Mouse (Mus musculus) MEL (cell line): ENCODE measurements around the gene Mpp2. TPM values are rescaled to one million over a fixed set of nuclear protein-coding genes. Genes with fewer than 3 reads are reported as not detected.

ENCODE experiments used
- DNase-seq: peaks from one replicate; pipeline ENCODE4 v3.0.0; 2011; ENCODE audit warnings: low read depth, low spot score
- H3K27ac ChIP-seq: 2 replicates; pipeline ENCODE4 v1.5.1; 2012; ENCODE audit warnings: low read depth, mild to moderate bottlenecking, control low read depth, low read length, moderate library complexity; ENCODE audit not compliant: control insufficient read depth
- H3K27me3 ChIP-seq, 2 experiments: fragments of 150-350 bp in 1 of 2; sonication (generic) in 1 of 2; 2 replicates each; pipeline ENCODE4 v1.6.1; 2012; ENCODE audit warnings: low read length in 2 of 2, mild to moderate bottlenecking in 2 of 2, improper control_type of control experiment in 1 of 2, moderate library complexity in 1 of 2; ENCODE audit not compliant: insufficient read depth in 2 of 2, control insufficient read depth in 1 of 2
- H3K36me3 ChIP-seq, 2 experiments: 2 replicates each; pipeline ENCODE4 v1.6.1; 2012 to 2014; ENCODE audit warnings: low read length in 2 of 2, improper control_type of control experiment in 1 of 2, inconsistent platforms in 1 of 2, mild to moderate bottlenecking in 1 of 2; ENCODE audit not compliant: insufficient read depth in 2 of 2, control insufficient read depth in 1 of 2
- H3K4me1 ChIP-seq, 2 experiments: fragments of 150-350 bp in 1 of 2; sonication (generic) in 1 of 2; 2 replicates each; pipeline ENCODE4 v1.6.1; 2012; ENCODE audit warnings: low read length in 2 of 2, improper control_type of control experiment in 1 of 2, mild to moderate bottlenecking in 1 of 2; ENCODE audit not compliant: insufficient read depth in 2 of 2, control insufficient read depth in 1 of 2
- H3K4me3 ChIP-seq, 2 experiments: fragments of 150-350 bp in 1 of 2; sonication (generic) in 1 of 2; 2 replicates each; pipeline ENCODE4 v1.5.1; 2012; ENCODE audit warnings: low read depth in 2 of 2, low read length in 2 of 2, mild to moderate bottlenecking in 2 of 2, moderate library complexity in 2 of 2, control low read depth in 1 of 2, improper control_type of control experiment in 1 of 2; ENCODE audit not compliant: control insufficient read depth in 1 of 2, insufficient read depth in 1 of 2
- H3K79me2 ChIP-seq: 2 replicates; pipeline ENCODE4 v1.6.1; 2012; ENCODE audit warnings: mild to moderate bottlenecking, low read length, moderate library complexity; ENCODE audit not compliant: control insufficient read depth, poor library complexity, insufficient read depth
- H3K9ac ChIP-seq: 2 replicates; pipeline ENCODE4 v1.6.1; 2012; ENCODE audit warnings: low read depth, mild to moderate bottlenecking, control low read depth, low read length, moderate library complexity; ENCODE audit not compliant: control insufficient read depth, poor library complexity, severe bottlenecking
- H3K9me3 ChIP-seq: fragments of 150-350 bp; sonication (generic); replicated peaks from 2 replicates; pipeline ENCODE4 v1.6.1; 2012; ENCODE audit warnings: mild to moderate bottlenecking, low read length, improper control_type of control experiment, moderate library complexity; ENCODE audit not compliant: insufficient read depth
- BHLHE40 ChIP-seq: IDR thresholded peaks from 2 replicates; pipeline ENCODE4 v1.6.1; 2012; ENCODE audit warnings: low read depth, mild to moderate bottlenecking, inconsistent platforms, low read length, improper control_type of control experiment, borderline replicate concordance
- CHD2 ChIP-seq: IDR thresholded peaks from 2 replicates; pipeline ENCODE4 v1.6.1; 2011; ENCODE audit warnings: low read length, improper control_type of control experiment
- CTCF ChIP-seq, 3 experiments: IDR thresholded peaks in 2 of 3; conservative IDR thresholded peaks in 1 of 3; 2 replicates each; pipeline ENCODE4 v1.5.1; 2011 to 2012; ENCODE audit warnings: low read length in 3 of 3, low read depth in 2 of 3, mild to moderate bottlenecking in 2 of 3, improper control_type of control experiment in 1 of 3, inconsistent platforms in 1 of 3, mixed read lengths in 1 of 3, moderate library complexity in 1 of 3; ENCODE audit not compliant: control insufficient read depth in 1 of 3, insufficient read depth in 1 of 3, poor library complexity in 1 of 3, severe bottlenecking in 1 of 3
- E2F4 ChIP-seq: IDR thresholded peaks from 2 replicates; pipeline ENCODE4 v1.6.1; 2011; ENCODE audit warnings: low read depth, low read length, improper control_type of control experiment, borderline replicate concordance
- ELF1 ChIP-seq: IDR thresholded peaks from 2 replicates; pipeline ENCODE4 v1.6.1; 2014; ENCODE audit warnings: low read depth, mild to moderate bottlenecking, inconsistent platforms, low read length, improper control_type of control experiment, moderate library complexity
- EP300 ChIP-seq, 2 experiments: IDR thresholded peaks; 2 replicates each; pipeline ENCODE4 v1.6.1; 2011; ENCODE audit warnings: improper control_type of control experiment in 2 of 2, low read length in 2 of 2, low read depth in 1 of 2, mild to moderate bottlenecking in 1 of 2
- ETS1 ChIP-seq: IDR thresholded peaks from 2 replicates; pipeline ENCODE4 v1.6.1; 2012; ENCODE audit warnings: low read depth, mild to moderate bottlenecking, inconsistent platforms, low read length, improper control_type of control experiment, moderate library complexity
- GABPA ChIP-seq: IDR thresholded peaks from 2 replicates; pipeline ENCODE4 v1.6.1; 2012; ENCODE audit warnings: low read depth, mild to moderate bottlenecking, inconsistent platforms, low read length, improper control_type of control experiment, moderate library complexity
- GATA1 ChIP-seq: IDR thresholded peaks from 2 replicates; pipeline ENCODE4 v1.6.1; 2011; ENCODE audit warnings: low read depth, low read length, improper control_type of control experiment
- JUND ChIP-seq: IDR thresholded peaks from 2 replicates; pipeline ENCODE4 v1.6.1; 2011; ENCODE audit warnings: low read depth, mild to moderate bottlenecking, improper control_type of control experiment, low read length
- KAT2A ChIP-seq: conservative IDR thresholded peaks from 2 replicates; pipeline ENCODE4 v1.6.1; 2012; ENCODE audit warnings: low read depth, low read length, improper control_type of control experiment, inconsistent platforms
- MAFK ChIP-seq: IDR thresholded peaks from 2 replicates; pipeline ENCODE4 v1.6.1; 2011; ENCODE audit warnings: low read depth, mild to moderate bottlenecking, low read length, improper control_type of control experiment, borderline replicate concordance
- MAX ChIP-seq: IDR thresholded peaks from 2 replicates; pipeline ENCODE4 v1.6.1; 2011; ENCODE audit warnings: low read length, improper control_type of control experiment
- MAZ ChIP-seq: IDR thresholded peaks from 2 replicates; pipeline ENCODE4 v1.6.1; 2012; ENCODE audit warnings: low read depth, mild to moderate bottlenecking, inconsistent platforms, low read length, improper control_type of control experiment
- MEF2A ChIP-seq: IDR thresholded peaks from 2 replicates; pipeline ENCODE4 v1.6.1; 2014; ENCODE audit warnings: low read depth, mild to moderate bottlenecking, inconsistent platforms, low read length, improper control_type of control experiment; ENCODE audit not compliant: poor library complexity, insufficient replicate concordance, severe bottlenecking; ENCODE audit errors: extremely low read depth
- MXI1 ChIP-seq: IDR thresholded peaks from 2 replicates; pipeline ENCODE4 v1.6.1; 2011; ENCODE audit warnings: mild to moderate bottlenecking, low read depth, low read length, improper control_type of control experiment
- MYB ChIP-seq: IDR thresholded peaks from 2 replicates; pipeline ENCODE4 v1.6.1; 2011; ENCODE audit warnings: mild to moderate bottlenecking, low read depth, low read length, improper control_type of control experiment
- MYC ChIP-seq: IDR thresholded peaks from 2 replicates; pipeline ENCODE4 v1.6.1; 2011; ENCODE audit warnings: low read depth, mild to moderate bottlenecking, low read length, improper control_type of control experiment, moderate library complexity
- NELFE ChIP-seq: IDR thresholded peaks from 2 replicates; pipeline ENCODE4 v1.6.1; 2011; ENCODE audit warnings: low read depth, low read length, improper control_type of control experiment
- NRF1 ChIP-seq: IDR thresholded peaks from 2 replicates; pipeline ENCODE4 v1.6.1; 2014; ENCODE audit warnings: low read depth, mild to moderate bottlenecking, inconsistent platforms, low read length, improper control_type of control experiment, moderate library complexity; ENCODE audit not compliant: poor library complexity, insufficient read depth, severe bottlenecking
- POLR2A ChIP-seq, 2 experiments: IDR thresholded peaks; 2 replicates each; pipeline ENCODE4 v1.6.1; 2011 to 2012; ENCODE audit warnings: low read length in 2 of 2, mild to moderate bottlenecking in 2 of 2, control low read depth in 1 of 2, improper control_type of control experiment in 1 of 2, low read depth in 1 of 2, moderate library complexity in 1 of 2; ENCODE audit not compliant: control insufficient read depth in 1 of 2, insufficient read depth in 1 of 2, poor library complexity in 1 of 2
- POLR2AphosphoS2 ChIP-seq: IDR thresholded peaks from 2 replicates; pipeline ENCODE4 v1.6.1; 2011; ENCODE audit warnings: low read length, improper control_type of control experiment
- POLR2AphosphoS5 ChIP-seq: IDR thresholded peaks from 2 replicates; pipeline ENCODE4 v1.6.1; 2012; ENCODE audit warnings: low read depth, borderline replicate concordance, mild to moderate bottlenecking, inconsistent platforms, low read length, moderate library complexity, mixed read lengths
- RAD21 ChIP-seq: IDR thresholded peaks from 2 replicates; pipeline ENCODE4 v1.6.1; 2011; ENCODE audit warnings: mild to moderate bottlenecking, low read depth, low read length, improper control_type of control experiment
- RCOR1 ChIP-seq: IDR thresholded peaks from 2 replicates; pipeline ENCODE4 v1.6.1; 2012; ENCODE audit warnings: low read depth, mild to moderate bottlenecking, inconsistent platforms, low read length, improper control_type of control experiment
- SMC3 ChIP-seq: IDR thresholded peaks from 2 replicates; pipeline ENCODE4 v1.6.1; 2011; ENCODE audit warnings: low read depth, low read length, improper control_type of control experiment
- TAL1 ChIP-seq: IDR thresholded peaks from 2 replicates; pipeline ENCODE4 v1.6.1; 2012; ENCODE audit warnings: mild to moderate bottlenecking, inconsistent platforms, low read length, moderate library complexity, mixed read lengths
- TBP ChIP-seq: IDR thresholded peaks from 2 replicates; pipeline ENCODE4 v1.8.0; 2011; ENCODE audit warnings: low read depth, low read length, improper control_type of control experiment
- TCF12 ChIP-seq: IDR thresholded peaks from 2 replicates; pipeline ENCODE4 v1.6.1; 2014; ENCODE audit warnings: low read depth, mild to moderate bottlenecking, inconsistent platforms, low read length, improper control_type of control experiment, moderate library complexity
- UBTF ChIP-seq: IDR thresholded peaks from 2 replicates; pipeline ENCODE4 v1.6.1; 2012; ENCODE audit warnings: low read depth, mild to moderate bottlenecking, inconsistent platforms, low read length, improper control_type of control experiment, moderate library complexity, borderline replicate concordance; ENCODE audit not compliant: insufficient read depth
- USF1 ChIP-seq: IDR thresholded peaks from 2 replicates; pipeline ENCODE4 v1.6.1; 2014; ENCODE audit warnings: low read depth, mild to moderate bottlenecking, inconsistent platforms, low read length, improper control_type of control experiment, moderate library complexity
- USF2 ChIP-seq, 2 experiments: IDR thresholded peaks; 2 replicates each; pipeline ENCODE4 v1.6.1; 2011 to 2012; ENCODE audit warnings: improper control_type of control experiment in 2 of 2, low read length in 2 of 2, borderline replicate concordance in 1 of 2, inconsistent platforms in 1 of 2, low read depth in 1 of 2, mild to moderate bottlenecking in 1 of 2; ENCODE audit not compliant: insufficient read depth in 1 of 2
- ZC3H11A ChIP-seq: IDR thresholded peaks from 2 replicates; pipeline ENCODE4 v1.6.1; 2012; ENCODE audit warnings: low read depth, mild to moderate bottlenecking, inconsistent platforms, low read length, improper control_type of control experiment
- ZKSCAN1 ChIP-seq: IDR thresholded peaks from 2 replicates; pipeline ENCODE4 v1.6.1; 2012; ENCODE audit warnings: low read depth, mild to moderate bottlenecking, inconsistent platforms, low read length, improper control_type of control experiment, moderate library complexity
- ZNF384 ChIP-seq: IDR thresholded peaks from 2 replicates; pipeline ENCODE4 v1.6.1; 2012; ENCODE audit warnings: low read depth, mild to moderate bottlenecking, inconsistent platforms, low read length, improper control_type of control experiment
- polyA plus RNA-seq, 2 experiments: library from polyadenylated mRNA; stranded (reverse) in 1 of 2; unstranded in 1 of 2; fragments of >175 nt in 1 of 2; fragments of >200 nt in 1 of 2; gene quantifications; 2 replicates each; pipeline versions ENCODE4 v1.2.1 to v1.2.4; 2012; ENCODE audit warnings: low replicate concordance in 2 of 2, low read depth in 1 of 2; ENCODE audit not compliant: insufficient read length in 2 of 2, insufficient read depth in 1 of 2, missing spikeins in 1 of 2
- total RNA-seq: library from RNA; depleted of rRNA; stranded (reverse); fragments of 300-350 nt; gene quantifications from 2 replicates; pipeline ENCODE4 v1.2.3, GENCODE M21; 2012

The Mpp2 gene
- total and polyA plus RNA-seq, 3 experiments, result 2.9 to 16.3 TPM; not detected in 1

GRCm38 (mm10) chr11:102102485-102103258 lies 14.4 kb upstream of the Mpp2 start:
- Histone ChIP-seq H3K79me2 (no peaks in the 10 kb centered on the region), H3K36me3 (peaks cover 0 to 4% of the 10 kb centered on the region in 2 experiments; a peak in 1 of 4 replicates), H3K9ac (peak overlapping the region; percentile 19), H3K27ac (no peak overlapping the region), H3K4me1 (peaks cover 7 to 21% of the 10 kb centered on the region in 2 experiments), H3K27me3 (peaks cover 2 to 3% of the 10 kb centered on the region in 2 experiments; a peak in 3 of 4 replicates), H3K4me3 (peak overlapping the region in 1 of 2 experiments; percentile 2; a peak in 1 of 4 replicates), H3K9me3 (no peaks in the 10 kb centered on the region)
- peak; percentile 81 for DNase-seq
- TF ChIP-seq TCF12 (0 out of 2 replicates have a peak, but pooled peaks have one; percentile 33), RCOR1 (no peak; the same call in 1 of the 2 replicates), ZNF384 (no peak), ZKSCAN1 (no peak), RAD21 (peak; percentile 62), ELF1 (no peak), MXI1 (peak; percentile 66), TBP (0 out of 2 replicates have a peak, but pooled peaks have one; percentile 39), MAX (peak; percentile 91), POLR2AphosphoS5 (no peak), ZC3H11A (peak; percentile 64), E2F4 (no peak), MEF2A (no peak), GATA1 (peak; percentile 62), SMC3 (peak; percentile 94), BHLHE40 (peak; percentile 83), EP300 (IDR thresholded peaks at IDR 0.05; ENCODE audit: low read depth in 1 of 2, low read length in 2 of 2) (peak in 1 of 2 experiments; percentile 59; a peak in 2 of 4 replicates), MAZ (no peak), TAL1 (peak; percentile 77), MAFK (no peak), USF2 (IDR thresholded peaks at IDR 0.05; ENCODE audit: borderline replicate concordance in 1 of 2, insufficient read depth in 1 of 2, low read depth in 1 of 2, low read length in 2 of 2) (no peak), CTCF (IDR thresholded peaks at IDR 0.05 in 2 of 3, conservative IDR thresholded peaks at IDR 0.05 in 1 of 3; ENCODE audit: control insufficient read depth in 1 of 3, insufficient read depth in 1 of 3, low read depth in 2 of 3, low read length in 3 of 3, poor library complexity in 1 of 3, severe bottlenecking in 1 of 3) (peak; percentile 87 to 99 (median 95)), USF1 (peak; percentile 61), ETS1 (no peak), NELFE (no peak), NRF1 (no peak), UBTF (no peak), CHD2 (no peak), JUND (no peak), POLR2AphosphoS2 (no peak), KAT2A (no peak; the same call in 1 of the 2 replicates), POLR2A (IDR thresholded peaks at IDR 0.05; ENCODE audit: control insufficient read depth in 1 of 2, insufficient read depth in 1 of 2, low read depth in 1 of 2, low read length in 2 of 2, poor library complexity in 1 of 2) (no peak), MYB (no peak), MYC (peak; percentile 78), GABPA (no peak)
